Mouse (Mus musculus): ENCODE measurements around the gene Ush1c.

Ush1c gene

DNA sequence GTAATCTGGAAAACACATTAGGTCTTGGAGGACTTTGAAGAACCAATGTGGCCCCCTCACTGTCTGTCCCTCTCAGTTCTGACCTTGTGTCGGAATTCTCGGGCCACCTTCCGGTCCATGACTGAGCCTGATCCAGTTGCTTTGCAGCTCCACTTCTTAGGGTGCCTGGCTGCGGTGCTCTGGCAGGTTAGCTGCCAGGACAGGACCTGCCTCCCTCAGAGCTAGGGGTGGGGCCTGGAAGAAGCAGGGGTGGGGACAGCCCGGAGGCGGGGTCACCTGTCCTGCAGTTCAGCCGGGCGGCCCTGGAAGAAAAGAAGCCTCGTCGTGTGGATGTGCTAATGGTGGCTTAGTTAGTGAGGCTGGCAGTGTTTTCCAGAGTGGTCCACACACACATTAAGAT lies at the start of gene Ush1c:
Ush1c (minus strand) TSS at position 158 of the 400 bp plus-strand sequence.
- in situ Hi-C loops (cut with MboI): no loop called here

DNA sequence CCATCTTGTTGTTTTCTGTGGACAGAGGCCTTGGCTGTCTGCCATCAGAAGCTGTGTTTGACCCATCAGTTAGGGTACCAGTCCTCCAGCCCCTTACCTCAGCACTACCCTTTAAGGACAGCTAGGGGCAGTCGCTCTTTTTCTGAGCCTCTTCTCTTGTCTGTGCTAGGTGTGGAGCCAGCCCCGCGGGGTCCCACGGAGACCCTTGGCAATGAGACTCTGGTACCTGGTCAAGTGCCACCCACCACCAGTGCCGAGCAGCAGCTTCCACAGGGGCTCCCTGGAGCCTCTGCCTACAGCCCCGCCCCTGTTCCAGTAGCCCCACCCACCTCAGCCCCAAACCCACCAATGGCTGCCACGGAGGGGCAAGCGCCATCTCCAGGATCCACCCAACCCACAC lies 48.7 kb upstream of the Ush1c start:
- in situ Hi-C loops (cut with MboI): no loop called here

DNA sequence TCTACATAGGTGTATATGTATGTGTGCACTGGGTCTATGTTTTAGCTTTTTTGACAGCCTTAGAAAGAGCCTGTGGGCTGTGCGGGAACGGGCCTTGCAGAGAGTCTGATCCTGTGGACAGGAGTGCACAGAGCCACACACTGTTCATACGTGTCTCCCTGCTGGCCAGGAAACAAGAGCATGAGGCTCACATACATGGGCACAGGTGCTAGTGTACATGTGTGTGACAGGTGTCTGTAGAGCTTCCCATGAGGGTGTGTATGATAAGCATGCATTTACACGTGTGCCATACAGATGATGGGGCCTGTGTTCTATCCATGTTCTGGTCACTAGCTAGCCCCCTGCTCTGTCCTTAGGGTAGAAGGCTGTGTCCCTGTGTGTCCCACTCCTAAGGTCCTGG lies 48.1 kb upstream of the Ush1c start:
- in situ Hi-C loops (cut with MboI): no loop called here

DNA sequence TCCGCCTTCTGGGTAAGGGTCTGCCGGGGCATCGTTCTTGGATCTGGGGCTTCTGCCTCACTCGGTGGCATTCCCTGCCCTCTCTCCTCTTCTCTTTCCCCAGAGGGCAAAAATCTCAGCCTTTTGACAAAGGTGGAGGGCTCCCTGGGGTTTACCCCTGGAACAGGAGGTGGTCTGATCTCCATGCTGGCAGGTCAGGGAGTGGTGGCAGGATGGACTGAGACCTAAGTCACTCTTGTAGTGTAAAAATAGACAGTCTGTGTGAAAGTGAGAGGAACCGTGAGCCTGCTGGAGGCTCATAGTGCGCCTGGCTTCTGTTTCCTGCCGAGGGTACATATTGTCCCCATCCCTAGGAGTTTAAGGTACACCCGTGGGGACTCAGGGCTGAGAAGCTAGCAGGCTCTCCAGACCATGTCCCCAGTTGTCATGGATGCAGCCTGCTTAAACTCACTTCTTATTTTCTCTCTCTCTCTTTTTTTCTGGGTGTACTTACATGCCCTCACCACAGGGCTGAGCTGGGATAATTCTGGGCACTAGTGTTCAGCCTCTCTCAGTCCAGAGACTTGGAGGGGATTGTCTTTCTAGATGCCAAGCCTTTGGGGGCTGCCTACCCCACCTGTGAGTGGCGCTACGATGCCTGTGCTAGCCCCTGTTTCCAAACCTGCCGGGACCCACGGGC lies 47.0 kb upstream of the Ush1c start:
- in situ Hi-C loops (cut with MboI): no loop called here

DNA sequence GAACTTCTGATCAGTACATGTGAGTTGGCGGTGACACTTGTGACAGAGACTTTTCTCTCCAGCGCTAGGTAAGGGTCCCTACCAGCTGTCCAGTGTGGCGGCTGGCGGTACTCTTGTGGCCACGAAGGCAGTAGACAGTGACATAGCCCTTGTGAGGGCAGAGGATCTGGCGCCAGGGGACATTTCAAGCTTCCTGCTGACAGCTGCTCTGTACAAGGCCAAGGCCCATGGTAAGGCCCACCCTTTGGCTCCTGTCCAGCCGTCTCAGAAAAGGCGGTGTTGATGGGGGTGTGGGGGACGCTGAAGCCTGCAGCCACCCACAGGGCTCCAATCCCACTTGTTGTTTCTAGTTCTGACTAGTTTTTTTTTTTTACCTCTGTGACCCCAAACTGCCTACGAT lies 45.4 kb upstream of the Ush1c start:
- in situ Hi-C loops (cut with MboI): no loop called here

DNA sequence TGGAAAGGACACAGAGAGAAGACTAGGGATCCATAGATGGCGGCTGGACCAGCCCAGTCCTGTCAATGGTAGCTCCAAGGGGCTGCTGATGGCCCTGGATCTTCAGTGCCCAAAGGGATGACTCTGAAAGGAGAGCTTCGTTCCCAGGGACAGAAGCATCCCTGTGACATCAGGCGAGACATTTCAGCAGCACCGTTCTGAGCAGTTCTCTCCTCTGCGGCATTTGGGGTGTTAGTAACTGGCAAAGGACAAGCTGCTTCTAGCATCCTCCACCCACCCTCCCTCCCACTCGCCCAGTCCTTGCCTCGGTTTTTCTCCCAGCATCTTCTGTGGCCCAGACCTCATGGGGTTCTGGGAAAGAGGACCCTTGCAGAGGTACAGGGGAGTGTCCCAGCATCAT lies 44.0 kb upstream of the Ush1c start:
- in situ Hi-C loops (cut with MboI): no loop called here

DNA sequence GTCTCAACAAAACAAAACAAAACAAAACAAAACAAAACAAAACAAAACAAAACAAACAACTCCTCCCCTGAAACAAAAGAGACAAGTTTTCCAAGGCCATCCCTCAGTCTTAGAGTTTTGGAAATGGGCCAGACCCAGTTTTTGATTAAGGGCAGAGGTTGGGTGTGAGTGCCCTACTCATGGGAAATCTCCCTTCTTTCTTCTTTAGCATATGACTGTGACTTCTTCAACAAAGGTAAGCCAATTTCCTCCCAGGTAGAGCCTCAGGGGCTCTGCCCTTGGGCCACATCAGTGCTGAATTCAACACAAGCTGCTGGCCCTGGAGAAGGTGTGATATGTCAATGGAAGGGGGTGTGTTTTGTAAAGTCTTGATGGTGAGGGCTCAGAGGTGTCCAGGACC lies 42.6 kb upstream of the Ush1c start:
- in situ Hi-C loops (cut with MboI): no loop called here

DNA sequence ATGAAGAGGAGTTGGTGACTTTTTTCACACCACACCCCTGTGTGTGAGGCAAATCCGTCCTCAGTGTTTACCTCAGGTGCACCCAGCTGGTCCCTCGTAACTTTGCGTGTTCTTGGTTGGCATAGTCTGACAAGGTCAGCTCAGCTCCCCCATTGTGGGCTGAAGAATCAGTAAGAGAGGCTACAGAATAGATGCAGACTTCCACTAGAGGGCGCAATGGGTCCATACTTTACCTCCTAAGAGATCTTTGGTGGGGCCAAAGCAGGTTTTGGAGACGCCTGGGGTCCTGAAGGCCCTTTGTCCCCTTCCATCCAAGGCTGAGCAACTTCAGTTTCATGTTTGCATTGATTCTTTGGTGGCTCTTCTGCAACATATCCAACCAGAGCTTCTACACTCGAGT lies 41.6 kb upstream of the Ush1c start:
- in situ Hi-C loops (cut with MboI): no loop called here

DNA sequence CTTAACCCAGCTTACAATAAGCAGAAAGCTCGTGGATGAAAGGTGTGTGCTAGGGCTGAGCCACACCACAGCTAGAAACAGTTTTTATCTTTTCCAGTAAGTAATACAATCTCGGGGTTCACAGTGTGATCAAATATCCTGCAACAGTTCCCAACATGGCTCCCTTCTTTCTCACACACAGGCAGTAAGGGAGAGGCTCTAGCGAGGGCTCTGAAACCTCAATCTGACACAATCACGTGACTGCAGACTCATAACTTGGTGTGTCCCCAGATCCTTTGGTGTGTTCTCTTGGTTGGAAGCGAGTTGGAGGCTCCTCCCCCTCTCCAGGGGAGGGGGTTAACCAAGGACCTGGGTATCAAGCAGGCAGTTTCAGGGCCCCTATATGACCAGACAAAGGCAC lies 37.9 kb upstream of the Ush1c start:
- in situ Hi-C loops (cut with MboI): no loop called here

DNA sequence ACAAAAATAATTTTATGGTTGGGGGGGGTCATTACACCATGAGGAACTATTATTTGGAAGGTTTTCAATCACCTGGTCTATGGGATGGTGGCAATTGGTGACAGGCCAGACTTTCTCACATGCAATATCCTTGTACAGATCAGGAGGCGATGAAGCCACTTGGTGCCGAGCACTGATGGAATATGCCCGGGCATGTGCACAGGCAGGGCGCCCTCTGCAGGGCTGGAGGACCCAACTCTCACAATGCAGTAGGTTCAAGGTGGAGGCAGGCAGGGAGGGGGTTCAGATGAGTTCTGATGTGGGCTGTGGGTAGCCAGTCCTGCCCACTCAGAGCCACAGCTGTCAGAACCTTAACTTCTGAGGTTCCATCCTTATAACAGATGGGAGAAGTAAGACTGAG lies 13.5 kb upstream of the Ush1c start:
- in situ Hi-C loops (cut with MboI): no loop called here

DNA sequence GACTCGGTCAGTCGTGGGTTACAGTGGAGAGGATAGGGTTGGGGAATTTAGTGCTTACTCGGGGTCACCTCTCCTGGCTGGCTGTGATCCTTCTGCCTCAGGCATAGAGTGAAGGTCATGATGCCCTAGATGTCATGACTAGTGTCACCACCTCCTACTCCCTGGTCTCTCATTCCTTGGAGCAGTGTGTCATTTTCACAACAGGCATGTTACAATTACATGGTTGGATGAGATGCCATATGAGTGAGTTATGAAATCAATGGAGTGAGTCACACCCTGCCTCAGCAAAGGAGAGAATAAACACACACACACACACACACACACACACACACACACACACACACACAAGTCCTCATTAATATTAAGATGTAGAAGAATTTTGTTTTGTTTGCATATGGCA lies 9.3 kb upstream of the Ush1c start:
- in situ Hi-C loops (cut with MboI): no loop called here

DNA sequence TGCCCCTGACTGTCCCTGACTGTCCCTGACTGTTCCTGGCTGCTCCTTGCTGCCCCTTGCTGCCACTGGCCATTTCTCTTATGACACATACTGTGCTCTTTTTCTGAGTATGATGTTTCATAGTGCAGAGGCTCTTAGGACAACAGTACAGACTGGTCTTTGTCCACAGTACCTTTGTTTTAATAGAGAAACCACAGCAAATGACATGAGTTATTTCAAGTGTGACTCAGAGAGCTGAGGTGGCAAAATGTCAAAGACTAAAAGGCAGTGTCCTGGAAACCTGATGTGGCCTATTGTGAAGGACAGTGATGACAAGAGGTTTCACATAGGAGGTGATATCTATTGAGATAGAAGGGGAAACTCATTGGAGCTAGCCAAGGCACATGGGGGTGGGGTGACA lies 8.6 kb upstream of the Ush1c start:
- in situ Hi-C loops (cut with MboI): no loop called here

DNA sequence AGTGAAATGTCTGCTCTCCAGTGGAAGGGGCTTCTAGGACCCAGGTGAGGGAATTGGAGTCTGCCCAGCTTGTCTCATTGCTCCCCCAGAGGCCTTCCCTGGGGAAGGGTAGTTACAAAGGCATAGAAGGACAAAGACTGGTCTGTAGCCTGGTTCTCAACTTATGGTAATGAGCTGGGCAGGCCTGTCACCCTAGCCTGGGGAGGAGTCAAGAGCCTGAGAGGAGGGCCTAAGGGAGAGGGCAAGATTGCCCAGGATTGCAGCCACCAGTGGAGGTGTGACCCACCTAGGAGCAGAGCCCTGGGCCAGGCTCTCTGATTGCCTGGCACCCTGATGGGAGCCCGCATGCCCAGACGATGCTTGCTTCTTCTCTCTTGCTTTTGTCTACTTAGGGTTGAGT lies 2.4 kb upstream of the Ush1c start, which contains the start of gene Otog:
Otog (plus strand) TSS at position 292 of the 400 bp plus-strand sequence.
- in situ Hi-C loops (cut with MboI): no loop called here

DNA sequence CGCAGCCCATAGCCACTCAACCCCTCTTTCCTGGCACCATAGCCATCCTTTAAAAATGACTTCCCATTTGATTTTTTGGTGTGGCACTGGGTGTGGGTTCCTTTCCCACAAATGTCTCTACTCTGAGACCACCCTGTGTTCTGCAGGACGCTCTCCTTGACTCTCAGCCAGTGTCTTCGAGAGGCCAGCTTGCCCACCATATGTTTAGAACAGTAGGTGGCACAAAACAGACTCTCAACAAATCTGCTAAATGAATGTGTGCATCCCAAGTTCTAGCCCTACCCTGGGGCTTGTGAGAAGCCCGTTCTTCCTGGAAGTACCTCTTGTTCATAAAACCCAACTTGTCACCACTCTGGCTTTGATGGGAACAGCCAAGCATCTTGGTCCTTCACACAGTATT lies 1.8 kb upstream of the Ush1c start:
- in situ Hi-C loops (cut with MboI): no loop called here

DNA sequence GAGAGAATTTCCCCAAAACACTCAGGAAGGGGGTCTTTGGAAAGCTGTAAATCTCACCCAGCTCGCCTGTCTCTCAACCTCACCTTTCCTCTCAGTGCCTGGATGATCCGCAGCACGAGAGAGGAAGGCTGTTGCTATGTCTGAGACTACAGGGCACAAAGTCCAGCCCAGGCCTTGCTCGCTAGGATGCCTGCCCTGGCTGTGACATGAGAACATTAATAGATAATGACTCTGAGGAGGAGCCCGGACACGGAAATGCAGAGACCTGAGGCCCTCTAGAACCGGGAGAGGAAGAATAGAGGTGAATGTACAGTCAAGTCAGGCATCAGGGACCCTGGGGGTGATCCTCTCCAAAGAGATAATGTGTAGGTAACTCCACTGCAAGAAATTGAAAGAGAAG lies 1.1 kb downstream of the Ush1c start:
- in situ Hi-C loops (cut with MboI): no loop called here

DNA sequence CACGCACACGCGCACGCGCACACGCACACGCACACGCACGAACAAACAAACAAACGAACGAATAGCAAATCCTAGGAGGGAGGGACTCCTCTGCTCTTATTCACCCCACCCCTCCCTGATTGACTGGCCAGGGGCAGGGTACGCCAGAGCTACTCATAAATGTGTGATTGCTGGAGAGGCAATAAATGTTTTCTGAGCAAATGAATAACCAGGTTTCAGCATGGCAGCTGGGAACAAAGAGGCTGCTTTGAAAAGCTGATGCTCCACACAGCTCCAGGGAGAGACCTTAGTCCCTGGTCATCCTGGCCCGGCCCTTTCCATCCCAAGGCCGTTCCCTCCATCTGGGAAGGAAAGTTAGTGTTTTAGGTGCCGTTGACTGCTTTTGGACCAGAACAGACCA lies 1.9 kb downstream of the Ush1c start:
- in situ Hi-C loops (cut with MboI): no loop called here

DNA sequence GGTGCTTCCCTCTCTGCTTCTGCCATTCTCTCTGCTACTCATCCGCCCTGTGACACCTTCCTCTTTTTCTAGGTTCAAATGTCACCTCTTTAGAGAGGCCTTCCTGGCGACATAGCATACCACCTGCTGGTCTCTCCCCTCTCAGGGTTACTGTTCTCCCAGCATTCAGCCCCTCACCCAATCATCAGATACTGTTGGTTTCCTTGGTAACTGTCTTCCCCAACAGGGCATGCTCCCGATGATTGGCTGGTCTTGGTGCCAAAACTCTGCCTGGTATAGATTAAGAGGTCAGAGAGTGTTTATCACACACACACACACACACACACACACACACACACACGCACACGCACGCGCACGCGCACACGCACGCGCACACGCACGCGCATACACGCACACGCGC lies 2.4 kb downstream of the Ush1c start:
- in situ Hi-C loops (cut with MboI): no loop called here

DNA sequence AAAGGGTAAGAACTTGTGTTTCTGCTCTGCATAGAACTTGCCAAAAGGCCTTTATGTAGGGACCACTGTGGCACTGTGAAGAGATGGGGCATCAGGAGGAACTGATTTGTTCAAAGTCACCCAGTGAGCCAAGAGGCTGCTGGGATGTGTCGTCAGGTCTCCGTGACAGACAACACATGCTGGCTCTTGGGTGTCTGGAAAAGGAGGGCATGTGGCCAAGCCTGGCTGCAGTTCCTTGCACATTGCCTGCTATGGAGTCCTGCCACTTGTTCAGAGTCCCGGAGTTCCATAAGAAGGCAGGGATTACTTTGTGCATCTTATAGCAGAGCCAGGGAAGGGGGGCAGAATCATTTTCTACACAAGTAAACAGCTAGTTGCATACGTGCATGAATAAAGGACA lies 11.4 kb downstream of the Ush1c start:
- in situ Hi-C loops (cut with MboI): no loop called here

DNA sequence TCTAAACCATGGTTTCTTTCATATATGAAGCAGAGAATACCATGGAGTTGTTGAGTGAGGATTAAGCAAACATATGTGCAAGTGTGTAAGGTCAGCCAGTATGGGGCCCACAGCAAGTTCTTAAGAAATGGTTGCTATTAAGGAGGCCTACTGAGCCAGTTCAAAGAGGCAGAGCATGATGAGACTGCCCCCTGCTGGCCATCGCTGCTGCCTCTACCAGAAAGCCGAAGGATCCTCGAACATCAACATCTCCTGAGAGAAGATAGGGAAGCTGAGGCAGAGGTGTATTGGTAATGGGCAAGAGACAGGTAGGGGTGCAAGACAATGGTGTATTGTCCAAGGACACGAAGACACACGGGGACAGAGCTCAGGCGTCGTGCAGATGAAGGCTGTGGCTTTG lies 12.1 kb downstream of the Ush1c start:
- in situ Hi-C loops (cut with MboI): no loop called here

DNA sequence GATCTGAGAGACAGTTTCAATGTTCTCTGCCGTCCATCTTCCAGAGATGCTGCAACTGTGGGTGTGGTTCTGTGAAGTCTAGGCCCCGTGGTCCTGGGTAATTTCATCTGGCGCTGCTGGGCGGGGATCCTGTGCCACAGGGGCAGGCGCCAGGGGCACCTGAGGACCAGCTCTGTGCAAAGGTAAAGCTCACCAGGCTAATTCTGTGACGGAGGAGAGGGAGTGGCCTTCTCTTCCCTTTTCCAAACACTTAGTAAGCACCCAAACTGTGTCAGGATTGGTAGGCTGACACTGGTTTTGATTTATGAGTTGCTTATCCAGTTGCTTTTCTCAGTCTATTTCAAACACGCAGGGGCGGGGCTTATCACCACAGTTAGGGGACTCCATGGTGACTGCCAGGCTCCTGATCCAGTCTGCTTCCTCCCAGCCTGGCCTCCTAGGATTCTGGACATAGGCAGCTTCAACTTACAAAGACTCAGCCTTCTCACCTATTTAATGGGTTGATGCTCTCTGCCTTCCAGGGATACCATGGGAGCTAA lies 17.6 kb downstream of the Ush1c start:
- in situ Hi-C loops (cut with MboI): no loop called here

DNA sequence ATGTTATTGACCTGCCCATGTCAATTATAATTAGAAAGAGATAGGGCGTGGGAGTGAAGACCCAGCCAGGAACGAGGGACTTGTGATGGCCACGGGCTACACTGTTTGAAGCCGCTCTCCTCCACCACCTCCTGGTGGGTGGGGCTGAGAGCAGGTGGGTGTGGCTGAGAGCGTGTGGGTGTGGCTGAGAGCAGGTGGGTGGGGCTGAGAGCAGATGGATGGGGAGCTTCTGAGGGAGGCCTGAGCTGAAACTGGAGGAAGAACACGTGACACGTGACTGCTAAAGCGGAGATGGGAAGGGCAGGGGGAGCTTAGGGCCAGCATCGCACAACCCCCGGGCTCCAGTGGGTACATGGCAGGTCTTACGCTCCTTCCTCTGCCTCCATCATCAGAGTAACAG lies 19.9 kb downstream of the Ush1c start:
- in situ Hi-C loops (cut with MboI): no loop called here

DNA sequence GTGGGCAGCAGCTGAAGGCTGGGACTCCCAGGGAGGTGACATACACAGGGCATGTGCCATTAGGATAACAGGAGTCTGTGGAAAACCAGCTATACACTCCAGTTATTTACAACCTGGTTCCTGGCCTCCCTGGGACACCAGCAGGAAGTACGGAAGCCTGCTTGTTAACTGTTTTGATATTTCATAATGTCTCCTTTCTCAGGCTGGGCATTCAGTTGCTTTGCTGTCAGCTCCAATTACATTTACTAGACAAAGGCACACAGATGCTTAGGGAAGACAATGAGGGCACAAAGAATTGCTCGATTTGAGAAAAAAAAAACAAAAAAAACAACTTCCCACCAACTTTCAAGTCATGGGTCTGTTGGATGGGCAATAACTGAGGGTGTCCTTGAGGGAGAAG lies 21.8 kb downstream of the Ush1c start:
- in situ Hi-C loops (cut with MboI): no loop called here

DNA sequence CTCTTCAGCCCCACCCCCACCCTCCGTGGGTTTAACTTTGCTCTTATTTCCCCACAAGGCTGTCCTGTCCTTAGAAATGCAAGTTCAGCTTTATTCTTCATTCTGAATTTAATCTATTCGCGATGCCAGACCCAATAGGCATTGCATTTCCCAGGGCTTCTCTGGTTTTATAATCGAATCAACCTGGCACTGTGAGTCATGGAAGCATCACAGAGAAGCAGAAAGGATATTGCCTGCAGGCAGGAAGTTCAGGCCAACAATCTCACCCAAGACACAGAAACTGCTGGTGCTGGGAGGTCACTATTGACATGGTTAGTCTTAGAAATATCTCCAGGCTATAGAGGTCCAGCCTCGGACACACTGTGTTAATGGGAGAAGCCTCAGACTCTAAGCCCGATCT lies 28.0 kb downstream of the Ush1c start:
- in situ Hi-C loops (cut with MboI): no loop called here

DNA sequence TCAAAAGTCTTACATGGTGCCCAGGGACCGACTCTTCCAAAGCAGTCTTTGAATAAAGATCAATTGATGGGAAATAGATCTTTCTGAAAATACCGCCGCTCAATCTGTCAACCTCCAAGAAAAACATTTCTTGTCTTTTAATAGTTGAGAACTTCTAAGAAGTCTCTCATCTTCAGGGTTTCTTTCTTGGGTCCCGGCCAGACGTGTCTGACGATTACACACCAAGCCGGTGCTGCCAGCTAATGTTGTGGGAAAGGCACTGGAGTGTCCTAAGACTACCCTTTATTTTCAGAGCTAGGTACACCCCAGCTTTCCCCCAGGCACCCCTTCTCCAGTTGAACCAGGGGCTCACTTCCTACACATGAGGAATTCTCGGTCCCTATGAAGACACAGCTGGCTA lies 30.2 kb downstream of the Ush1c start:
- in situ Hi-C loops (cut with MboI): no loop called here

All from mature B cell (primary cell).